ENCODE assay signal across 8 mouse cellular contexts in the genomic region with DNA sequence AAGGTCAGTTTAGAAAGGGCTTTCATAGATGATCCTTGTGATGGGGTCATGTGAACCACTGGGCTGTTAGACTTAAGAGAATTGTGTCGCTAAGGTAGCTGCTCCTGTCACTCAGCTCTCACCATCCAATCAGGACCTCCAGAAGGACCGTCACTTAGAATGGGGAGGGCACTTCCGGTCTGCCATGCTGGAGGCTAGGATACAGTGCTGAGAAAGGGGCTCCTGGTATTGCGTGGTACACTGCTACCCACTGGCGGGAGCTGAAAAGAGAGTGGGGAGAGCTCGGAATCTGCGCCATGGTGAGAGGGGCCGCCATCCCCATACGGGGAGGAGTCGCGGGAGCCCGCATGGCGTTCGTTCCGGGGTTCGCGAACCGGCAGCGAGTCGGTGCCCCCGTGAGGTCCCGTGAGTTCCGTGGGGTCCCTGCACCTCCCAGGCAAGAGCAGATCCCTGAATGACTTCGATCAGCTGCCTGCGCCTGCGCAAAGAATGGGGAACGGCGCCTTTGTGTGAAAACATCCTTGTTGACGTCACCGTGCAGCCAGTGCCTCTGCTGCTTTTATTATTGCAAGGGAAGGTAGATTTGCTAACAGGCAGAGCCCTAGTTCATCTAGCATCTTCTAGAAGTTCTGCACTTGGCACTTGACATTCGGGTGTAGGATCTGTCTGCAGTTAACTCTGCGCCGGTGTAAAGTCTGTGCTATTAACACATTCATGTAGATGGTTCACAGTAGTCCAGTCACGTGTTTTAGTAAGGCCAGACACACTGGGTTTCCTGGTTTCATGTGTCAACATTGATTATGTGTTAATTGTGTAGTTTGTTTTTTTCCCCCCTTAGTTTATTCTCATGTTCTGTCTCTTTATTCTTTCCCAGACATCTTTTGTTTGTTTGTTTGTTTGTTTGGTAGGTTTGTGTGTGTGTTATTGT. TPM values are rescaled to one million over a fixed set of nuclear protein-coding genes. Genes with fewer than 3 reads are reported as not detected.
DNase-seq lines count a peak whose midpoint lies in the region; ATAC-seq and TF ChIP-seq lines count a peak whose summit lies in the region.

TSS of gene Gm4924 (plus strand) at position 173 of the 928 bp plus-strand sequence.

- H3K4me3 ChIP-seq in gastrocnemius, adult 2 months, result peak within 1 kb of the TSS; percentile 90
- peak within 1 kb of the TSS; percentile 67 for H3K4me3 ChIP-seq in hindbrain, postnatal 0 days (ENCODE audit: low read length)
- peak within 1 kb of the TSS; percentile 95 for H3K4me3 ChIP-seq in left cerebral cortex, adult 2 months

- no peak for TF ChIP-seq CTCF in gastrocnemius, adult 2 months (IDR thresholded peaks at IDR 0.05)
- peak; percentile 26 for TF ChIP-seq CTCF in hindbrain, postnatal 0 days (IDR thresholded peaks at IDR 0.05; ENCODE audit: low read depth)
- TF ChIP-seq CTCF in left cerebral cortex, adult 2 months (IDR thresholded peaks at IDR 0.05), result no peak

- H3K9ac ChIP-seq in hindbrain, postnatal 0 days (replicated peaks; ENCODE audit: low read length), result peak within 1 kb of the TSS; percentile 82

- intact Hi-C loops in gastrocnemius, adult 2 months (cut with DNase I), result no loop called here
- intact Hi-C loops in left cerebral cortex, adult 2 months (cut with DNase I), result loop anchor here (5.0 kb wide), 2 partner anchors 112 to 707 kb away; partner anchors contain the start of genes Gm10778 and Zfp938

- peak; percentile 100 for ATAC-seq in hindbrain, postnatal 0 days
- peak; percentile 92 for ATAC-seq in megakaryocyte, adult 5-6 weeks (ENCODE audit: poor library complexity, severe bottlenecking)

- H3K4me1 ChIP-seq in hindbrain, postnatal 0 days (ENCODE audit: insufficient read depth, low read length), result no peaks in the 10 kb centered on the region

- 4% methylated on average over 34 of the region's 34 CpGs for WGBS in hindbrain, postnatal 0 days

- H3K4me2 ChIP-seq in hindbrain, postnatal 0 days (ENCODE audit: low read depth, low read length), result peak within 1 kb of the TSS; percentile 61

- peak; percentile 76 for DNase-seq in WW6 (ENCODE audit: low read depth, low spot score)
- DNase-seq in cerebellum, postnatal 36 days, result peak; percentile 80 to 81
- DNase-seq in gastrocnemius, adult 2 months, result peak; percentile 76
- DNase-seq in hindbrain, postnatal 0 days (ENCODE audit: low spot score), result peak; percentile 93
- DNase-seq in left cerebral cortex, adult 2 months (ENCODE audit: extremely low spot score in 1 of 2, low spot score in 2 of 2), result peak; percentile 78 to 85
- peak; percentile 84 to 90 for DNase-seq in right cerebral cortex, adult 2 months (ENCODE audit: low spot score in 2 of 2)
- DNase-seq in urinary bladder, postnatal 14 days (ENCODE audit: low spot score), result peak; percentile 79

- H3K9me3 ChIP-seq in hindbrain, postnatal 0 days (ENCODE audit: low read length), result peaks cover 9% of the 10 kb centered on the region

- no peaks in the 10 kb centered on the region for H3K36me3 ChIP-seq in hindbrain, postnatal 0 days (ENCODE audit: insufficient read depth, low read length)

- H3K27me3 ChIP-seq in hindbrain, postnatal 0 days (ENCODE audit: insufficient read depth, low read length), result peaks cover 5% of the 10 kb centered on the region; the same call in 1 of the 2 replicates

- H3K27ac ChIP-seq in gastrocnemius, adult 2 months, result peak within 1 kb of the TSS; percentile 89
- peak within 1 kb of the TSS; percentile 98 for H3K27ac ChIP-seq in hindbrain, postnatal 0 days
- H3K27ac ChIP-seq in left cerebral cortex, adult 2 months, result peak within 1 kb of the TSS; percentile 99

RNA-seq across cellular contexts. Expression of gene Gm4924, which starts in this region (rescaled TPM):
- total RNA-seq in gastrocnemius, adult 2 months (2021), result 1 to 10 TPM; 1.3 to 1.8 TPM
- total RNA-seq in hindbrain, postnatal 0 days (2014; rRNA removed), result 2.0 and 3.3 TPM in 2 replicates
- 12.9 and 13.5 TPM in 2 replicates for polyA plus RNA-seq in hindbrain, postnatal 0 days (2015; fragmentation: Nextera tagmentation; extraction: Ambion mirVana)
- 10 to 100 TPM in 1 of 2 experiments, 1 to 10 TPM in 1; 9.1 to 10.3 TPM for total RNA-seq in left cerebral cortex, adult 2 months (2021)
- total RNA-seq in megakaryocyte, adult 5-6 weeks (2015), result 0.83 and 1.0 TPM in 2 replicates
- total RNA-seq in megakaryocyte, adult 5-6 weeks (2017), result 0.92 and 1.8 TPM in 2 replicates

Comparison
In these comparisons a context has a peak if more than half of its experiments do, and no peak if none do; other contexts are left out.
1. Peak in every context shown above with its lines: DNase-seq, ATAC-seq, H3K4me3 ChIP-seq and H3K27ac ChIP-seq.